Mouse (Mus musculus): ENCODE data around the gene Acot7. TPM values are rescaled to one million over a fixed set of nuclear protein-coding genes. Genes with fewer than 3 reads are reported as not detected.

Acot7 gene
- polyA plus RNA-seq, 2 experiments = 47.3 to 50.3 TPM

GRCm38 (mm10) chr4:152286183-152286582 is 108.2 kb downstream of the Acot7 start:
- peak overlapping the region; percentile 31 for H3K4me2 ChIP-seq (replicated peaks; ENCODE audit: low read depth, low read length, severe bottlenecking)
- DNase-seq (ENCODE audit: low spot score) (no peak), ATAC-seq (ENCODE audit: low FRiP score, low read depth) (no peak)
- H3K4me1 ChIP-seq (ENCODE audit: control insufficient read depth, insufficient read depth, low read length) = peaks cover 12% of the 10 kb centered on the region
- 4% methylated on average over 32 of the region's 32 CpGs for WGBS
- H3K4me3 ChIP-seq (replicated peaks; ENCODE audit: low read length) = 0 out of 2 replicates have a peak overlapping the region, but pooled peaks have one; percentile 10
- no peaks in the 10 kb centered on the region for H3K9me3 ChIP-seq (ENCODE audit: control insufficient read depth, low read length)
- no peak overlapping the region for H3K9ac ChIP-seq (ENCODE audit: low read depth, low read length, severe bottlenecking)
- TF ChIP-seq POLR2A (IDR thresholded peaks at IDR 0.05; ENCODE audit: borderline replicate concordance, extremely low read depth, insufficient read depth, insufficient read length) = no peak
- peaks cover 4% of the 10 kb centered on the region; the same call in 1 of the 2 replicates for H3K36me3 ChIP-seq (ENCODE audit: control insufficient read depth, insufficient read depth, low read length)
- no peak overlapping the region for H3K27ac ChIP-seq (replicated peaks; ENCODE audit: low read depth, low read length)
- peaks cover 92% of the 10 kb centered on the region for H3K27me3 ChIP-seq (ENCODE audit: control insufficient read depth, insufficient read depth, low read length)

DNA sequence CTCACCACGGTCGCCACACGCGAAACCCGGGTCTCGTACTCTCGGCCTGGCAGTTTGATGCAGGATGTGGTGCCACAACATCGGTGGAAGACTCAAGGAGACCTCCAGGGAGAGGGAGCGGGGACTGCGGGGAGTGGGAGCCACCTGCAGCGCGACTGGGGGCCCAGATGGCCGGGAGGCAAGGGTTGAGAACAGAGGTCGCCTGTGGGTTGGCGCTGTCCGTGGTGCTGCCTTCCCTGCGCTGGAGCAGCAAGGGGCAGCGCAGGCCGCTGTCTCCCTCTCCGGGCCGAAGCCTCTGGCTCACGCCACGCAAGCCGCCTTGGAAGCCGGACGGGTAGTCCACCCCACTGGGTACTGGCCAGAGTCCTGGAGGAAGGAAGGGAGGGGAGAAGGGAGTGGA is 109.0 kb downstream of the Acot7 start:
- Histone ChIP-seq H3K9ac (ENCODE audit: low read depth, low read length, severe bottlenecking) (no peak overlapping the region), H3K36me3 (ENCODE audit: control insufficient read depth, insufficient read depth, low read length) (no peaks in the 10 kb centered on the region), H3K9me3 (ENCODE audit: control insufficient read depth, low read length) (no peaks in the 10 kb centered on the region), H3K27me3 (ENCODE audit: control insufficient read depth, insufficient read depth, low read length) (peaks cover 92% of the 10 kb centered on the region), H3K4me1 (ENCODE audit: control insufficient read depth, insufficient read depth, low read length) (peaks cover 12% of the 10 kb centered on the region), H3K27ac (replicated peaks; ENCODE audit: low read depth, low read length) (no peak overlapping the region), H3K4me2 (replicated peaks; ENCODE audit: low read depth, low read length, severe bottlenecking) (no peak overlapping the region), H3K4me3 (replicated peaks; ENCODE audit: low read length) (no peak overlapping the region)
- 5% methylated on average over 26 of the region's 26 CpGs for WGBS
- DNase-seq (ENCODE audit: low spot score) (peak; percentile 59), ATAC-seq (ENCODE audit: low FRiP score, low read depth) (no peak)
- no peak for TF ChIP-seq POLR2A (IDR thresholded peaks at IDR 0.05; ENCODE audit: borderline replicate concordance, extremely low read depth, insufficient read depth, insufficient read length)

- Histone ChIP-seq H3K4me1 (ENCODE audit: control insufficient read depth, insufficient read depth, low read length) (peaks cover 12% of the 10 kb centered on the region), H3K9ac (ENCODE audit: low read depth, low read length, severe bottlenecking) (no peak overlapping the region)
Measured at GRCm38 (mm10) chr4:152287317-152288120, 109.6 kb downstream of the Acot7 start.

DNA sequence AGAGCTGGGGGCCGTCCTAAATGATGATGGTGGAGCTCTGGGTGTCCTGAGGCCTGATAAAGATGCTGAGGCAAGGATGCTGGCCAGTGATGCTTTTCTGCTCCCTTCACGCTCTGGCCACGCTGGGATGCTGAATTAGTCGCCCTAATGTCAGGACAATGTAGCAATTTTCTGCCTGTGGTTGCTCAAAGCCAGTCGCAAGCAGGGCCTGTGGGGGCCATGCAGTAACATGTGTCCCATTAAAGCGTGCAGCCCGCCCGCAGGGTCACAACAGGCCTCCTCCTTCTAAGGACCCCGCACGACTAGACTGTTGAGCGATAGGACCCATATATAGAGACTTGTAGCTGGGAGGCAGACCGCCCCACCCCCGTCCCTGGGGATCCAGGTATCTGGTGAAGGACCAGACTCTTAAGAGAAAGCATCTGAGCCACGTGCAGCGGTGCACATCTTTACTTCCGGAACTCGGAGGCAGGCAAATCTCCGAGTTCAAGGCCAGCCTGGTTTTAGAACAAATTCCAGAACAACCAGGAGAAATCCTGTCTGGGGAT is 110.5 kb downstream of the Acot7 start:
- H3K4me1 ChIP-seq (ENCODE audit: control insufficient read depth, insufficient read depth, low read length) = peaks cover 4% of the 10 kb centered on the region

More at GRCm38 (mm10) chr4:152287317-152288120, 109.6 kb downstream of the Acot7 start:
- DNase-seq (ENCODE audit: low spot score) = no peak
- TF ChIP-seq POLR2A (IDR thresholded peaks at IDR 0.05; ENCODE audit: borderline replicate concordance, extremely low read depth, insufficient read depth, insufficient read length) = no peak
- Histone ChIP-seq H3K36me3 (ENCODE audit: control insufficient read depth, insufficient read depth, low read length) (no peaks in the 10 kb centered on the region), H3K27me3 (ENCODE audit: control insufficient read depth, insufficient read depth, low read length) (peaks cover 92% of the 10 kb centered on the region), H3K4me3 (replicated peaks; ENCODE audit: low read length) (no peak overlapping the region), H3K4me2 (replicated peaks; ENCODE audit: low read depth, low read length, severe bottlenecking) (no peak overlapping the region), H3K27ac (replicated peaks; ENCODE audit: low read depth, low read length) (no peak overlapping the region), H3K9me3 (ENCODE audit: control insufficient read depth, low read length) (no peaks in the 10 kb centered on the region)
- no peak for ATAC-seq (ENCODE audit: low FRiP score, low read depth)
- 17% methylated on average over 19 of the region's 19 CpGs for WGBS

DNA sequence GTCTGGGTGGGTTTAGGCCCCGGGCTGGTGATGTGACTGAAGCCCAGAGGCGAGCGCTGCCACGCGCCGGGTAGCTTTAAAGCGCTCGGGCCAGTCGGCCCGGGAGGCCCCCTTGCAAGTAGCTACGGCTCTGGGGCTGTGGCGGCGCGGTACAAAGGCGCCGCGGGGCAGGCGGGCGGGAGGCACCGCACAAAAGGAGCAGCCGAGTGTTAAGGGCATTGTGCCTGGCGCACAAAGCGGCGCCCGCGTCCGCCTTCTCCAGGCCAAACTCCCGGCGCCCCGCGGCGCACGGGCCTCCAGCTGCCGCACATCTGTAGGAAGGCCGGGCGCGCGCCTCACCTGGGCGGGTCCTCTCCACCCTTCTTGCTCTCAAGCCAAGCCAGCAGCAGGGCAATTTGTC is 112.5 kb downstream of the Acot7 start:
- H3K27ac ChIP-seq (replicated peaks; ENCODE audit: low read depth, low read length) = no peak overlapping the region
- under 1% methylated on average over 25 of the region's 39 CpGs for WGBS
- no peak overlapping the region for H3K9ac ChIP-seq (ENCODE audit: low read depth, low read length, severe bottlenecking)
- H3K4me3 ChIP-seq (replicated peaks; ENCODE audit: low read length) = peak overlapping the region; percentile 24
- DNase-seq (ENCODE audit: low spot score) (no peak), ATAC-seq (ENCODE audit: low FRiP score, low read depth) (no peak)
- no peaks in the 10 kb centered on the region for H3K36me3 ChIP-seq (ENCODE audit: control insufficient read depth, insufficient read depth, low read length)
- no peaks in the 10 kb centered on the region for H3K9me3 ChIP-seq (ENCODE audit: control insufficient read depth, low read length)
- peak overlapping the region; percentile 50 for H3K4me2 ChIP-seq (replicated peaks; ENCODE audit: low read depth, low read length, severe bottlenecking)
- H3K27me3 ChIP-seq (ENCODE audit: control insufficient read depth, insufficient read depth, low read length) = peaks cover 76% of the 10 kb centered on the region
- no peak for TF ChIP-seq POLR2A (IDR thresholded peaks at IDR 0.05; ENCODE audit: borderline replicate concordance, extremely low read depth, insufficient read depth, insufficient read length)
- H3K4me1 ChIP-seq (ENCODE audit: control insufficient read depth, insufficient read depth, low read length) = peaks cover 2% of the 10 kb centered on the region

More for the DNA sequence above, 110.5 kb downstream of the Acot7 start:
- Histone ChIP-seq H3K36me3 (ENCODE audit: control insufficient read depth, insufficient read depth, low read length) (no peaks in the 10 kb centered on the region), H3K4me3 (replicated peaks; ENCODE audit: low read length) (no peak overlapping the region), H3K9me3 (ENCODE audit: control insufficient read depth, low read length) (no peaks in the 10 kb centered on the region), H3K27ac (replicated peaks; ENCODE audit: low read depth, low read length) (no peak overlapping the region), H3K9ac (ENCODE audit: low read depth, low read length, severe bottlenecking) (no peak overlapping the region), H3K4me2 (replicated peaks; ENCODE audit: low read depth, low read length, severe bottlenecking) (no peak overlapping the region), H3K27me3 (ENCODE audit: control insufficient read depth, insufficient read depth, low read length) (peaks cover 92% of the 10 kb centered on the region)
- ATAC-seq (ENCODE audit: low FRiP score, low read depth) = no peak
- WGBS = 55% methylated on average over 18 of the region's 18 CpGs
- no peak for TF ChIP-seq POLR2A (IDR thresholded peaks at IDR 0.05; ENCODE audit: borderline replicate concordance, extremely low read depth, insufficient read depth, insufficient read length)
- no peak for DNase-seq (ENCODE audit: low spot score)
